Mouse (Mus musculus) forebrain, embryonic 10.5 days (tissue): ENCODE results near the gene Ncbp3. TPM values are rescaled to one million over a fixed set of nuclear protein-coding genes. Genes with fewer than 3 reads are reported as not detected.

ENCODE experiments used
- DNase-seq: peaks from one replicate; pipeline ENCODE4 v3.0.0-alpha.2; 2017; ENCODE audit warnings: low spot score; ENCODE audit errors: extremely low spot score
- H3K27ac ChIP-seq: fragments of 300-500 bp; sonication (generic); 2 replicates; pipeline ENCODE4 v1.5.1; 2016; ENCODE audit warnings: mild to moderate bottlenecking
- H3K27me3 ChIP-seq: fragments of 300-500 bp; sonication (generic); 2 replicates; pipeline ENCODE4 v1.6.1; 2016; ENCODE audit warnings: mild to moderate bottlenecking; ENCODE audit not compliant: poor library complexity, severe bottlenecking
- H3K36me3 ChIP-seq: fragments of 300-500 bp; sonication (generic); replicated peaks from 2 replicates; pipeline ENCODE4 v1.6.1; 2016; ENCODE audit warnings: mild to moderate bottlenecking, moderate library complexity
- H3K4me1 ChIP-seq: fragments of 300-500 bp; sonication (generic); 2 replicates; pipeline ENCODE4 v1.6.1; 2016
- H3K4me3 ChIP-seq: fragments of 300-500 bp; sonication (generic); 2 replicates; pipeline ENCODE4 v1.5.1; 2016; ENCODE audit warnings: mild to moderate bottlenecking, moderate library complexity
- H3K9me3 ChIP-seq: fragments of 300-500 bp; sonication (generic); 2 replicates; pipeline ENCODE4 v1.6.1; 2016; ENCODE audit warnings: mild to moderate bottlenecking, moderate library complexity
- WGBS: fragments of 180-500 bp; shearing (Covaris S2); methylation state at CpG from one replicate; pipeline ENCODE4 v1.1.7; 2016; 5-methylcytosine and 5-hydroxymethylcytosine counted together
- polyA plus RNA-seq: library from polyadenylated mRNA; unstranded; fragments of >200 nt; fragmentation: Nextera tagmentation; extraction: Ambion mirVana; gene quantifications from 2 replicates; pipeline ENCODE4 v1.2.1, GENCODE M21; 2016

The Ncbp3 gene
- polyA plus RNA-seq, 1 experiment from 2014 or later: 12.1 TPM

GRCm38 (mm10) chr11:73078615-73079014 is 31.0 kb downstream of the Ncbp3 start:
- H3K9me3 ChIP-seq: no peaks in the 10 kb centered on the region
- peaks cover 94% of the 10 kb centered on the region for H3K36me3 ChIP-seq
- H3K4me1 ChIP-seq: no peaks in the 10 kb centered on the region
- 96% methylated on average over 8 of the region's 8 CpGs for WGBS
- DNase-seq: no peak
- no peak overlapping the region for H3K4me3 ChIP-seq
- H3K27ac ChIP-seq: no peak overlapping the region
- H3K27me3 ChIP-seq: no peaks in the 10 kb centered on the region

- 87% methylated on average over 3 of the region's 3 CpGs for WGBS
- H3K4me1 ChIP-seq: no peaks in the 10 kb centered on the region
- no peak overlapping the region for H3K27ac ChIP-seq
- no peak overlapping the region for H3K4me3 ChIP-seq
- H3K9me3 ChIP-seq: no peaks in the 10 kb centered on the region
- no peak for DNase-seq
- peaks cover 94% of the 10 kb centered on the region for H3K36me3 ChIP-seq
- no peaks in the 10 kb centered on the region for H3K27me3 ChIP-seq
These were observed 32.7 kb downstream of the Ncbp3 start for GRCm38 (mm10) chr11:73080306-73080705.

- no peak overlapping the region for H3K27ac ChIP-seq
- no peaks in the 10 kb centered on the region for H3K9me3 ChIP-seq
- WGBS: 72% methylated on average over 6 of the region's 6 CpGs
- DNase-seq: no peak
- H3K4me1 ChIP-seq: peaks cover 12% of the 10 kb centered on the region
- H3K36me3 ChIP-seq: peaks cover 62% of the 10 kb centered on the region
- H3K4me3 ChIP-seq: no peak overlapping the region
- no peaks in the 10 kb centered on the region for H3K27me3 ChIP-seq
These were observed 36.7 kb downstream of the Ncbp3 start for GRCm38 (mm10) chr11:73084303-73084702.

- 92% methylated on average over 10 of the region's 10 CpGs for WGBS
- Histone ChIP-seq H3K4me3 (no peak overlapping the region), H3K36me3 (peaks cover 57% of the 10 kb centered on the region), H3K4me1 (peaks cover 12% of the 10 kb centered on the region), H3K9me3 (no peaks in the 10 kb centered on the region), H3K27me3 (no peaks in the 10 kb centered on the region), H3K27ac (no peak overlapping the region)
- DNase-seq: no peak
These were observed 37.2 kb downstream of the Ncbp3 start for GRCm38 (mm10) chr11:73084804-73085231.

GRCm38 (mm10) chr11:73085391-73085790 is 37.8 kb downstream of the Ncbp3 start:
- 82% methylated on average over 7 of the region's 7 CpGs for WGBS
- Histone ChIP-seq H3K36me3 (peaks cover 51% of the 10 kb centered on the region), H3K4me3 (no peak overlapping the region), H3K27me3 (no peaks in the 10 kb centered on the region), H3K27ac (no peak overlapping the region), H3K9me3 (no peaks in the 10 kb centered on the region), H3K4me1 (peaks cover 12% of the 10 kb centered on the region)
- DNase-seq: no peak

GRCm38 (mm10) chr11:73087700-73088480 is 40.3 kb downstream of the Ncbp3 start:
- no peaks in the 10 kb centered on the region for H3K27me3 ChIP-seq
- peaks cover 27% of the 10 kb centered on the region for H3K36me3 ChIP-seq
- no peak for DNase-seq
- peak overlapping the region; percentile 56 for H3K27ac ChIP-seq
- no peaks in the 10 kb centered on the region for H3K9me3 ChIP-seq
- H3K4me3 ChIP-seq: no peak overlapping the region
- H3K4me1 ChIP-seq: peaks cover 12% of the 10 kb centered on the region
- 71% methylated on average over 6 of the region's 6 CpGs for WGBS

- peaks cover 8% of the 10 kb centered on the region for H3K36me3 ChIP-seq
- H3K4me1 ChIP-seq: peaks cover 12% of the 10 kb centered on the region
- no peak within 1 kb of the TSS for H3K4me3 ChIP-seq
- H3K27ac ChIP-seq: no peak within 1 kb of the TSS
- H3K9me3 ChIP-seq: no peaks in the 10 kb centered on the region
- DNase-seq: no peak
- WGBS: 93% methylated on average over 4 of the region's 4 CpGs
- no peaks in the 10 kb centered on the region for H3K27me3 ChIP-seq
These were observed 42.7 kb downstream of the Ncbp3 start, which contains the start of gene Itgae for GRCm38 (mm10) chr11:73090283-73090682. Gene Itgae (plus strand): TSS chr11:73090583.

GRCm38 (mm10) chr11:73090826-73091225 is 43.2 kb downstream of the Ncbp3 start:
- WGBS: 87% methylated on average over 2 of the region's 2 CpGs
- no peaks in the 10 kb centered on the region for H3K9me3 ChIP-seq

GRCm38 (mm10) chr11:73092057-73092456 is 44.5 kb downstream of the Ncbp3 start:
- Histone ChIP-seq H3K36me3 (no peaks in the 10 kb centered on the region), H3K27ac (no peak overlapping the region), H3K4me1 (peaks cover 12% of the 10 kb centered on the region), H3K27me3 (no peaks in the 10 kb centered on the region), H3K4me3 (no peak overlapping the region), H3K9me3 (no peaks in the 10 kb centered on the region)
- WGBS: 82% methylated on average over 4 of the region's 4 CpGs
- DNase-seq: no peak

More at GRCm38 (mm10) chr11:73090826-73091225, 43.2 kb downstream of the Ncbp3 start:
- no peak overlapping the region for H3K27ac ChIP-seq
- H3K36me3 ChIP-seq: peaks cover 5% of the 10 kb centered on the region; the same call in 1 of the 2 replicates
- no peaks in the 10 kb centered on the region for H3K27me3 ChIP-seq
- peaks cover 12% of the 10 kb centered on the region for H3K4me1 ChIP-seq
- no peak for DNase-seq
- H3K4me3 ChIP-seq: no peak overlapping the region

- no peak for DNase-seq
- Histone ChIP-seq H3K27ac (no peak overlapping the region), H3K9me3 (no peaks in the 10 kb centered on the region), H3K36me3 (no peaks in the 10 kb centered on the region), H3K4me1 (peaks cover 7% of the 10 kb centered on the region), H3K4me3 (no peak overlapping the region), H3K27me3 (no peaks in the 10 kb centered on the region)
- 82% methylated on average over 7 of the region's 7 CpGs for WGBS
These were observed 45.3 kb downstream of the Ncbp3 start for GRCm38 (mm10) chr11:73092877-73093276.

GRCm38 (mm10) chr11:73094231-73094995 is 46.8 kb downstream of the Ncbp3 start:
- H3K27me3 ChIP-seq: no peaks in the 10 kb centered on the region
- H3K9me3 ChIP-seq: no peaks in the 10 kb centered on the region
- no peaks in the 10 kb centered on the region for H3K36me3 ChIP-seq
- no peaks in the 10 kb centered on the region for H3K4me1 ChIP-seq
- no peak overlapping the region for H3K27ac ChIP-seq
- 84% methylated on average over 11 of the region's 11 CpGs for WGBS
- no peak for DNase-seq
- H3K4me3 ChIP-seq: no peak overlapping the region

- H3K4me1 ChIP-seq: no peaks in the 10 kb centered on the region
- no peak overlapping the region for H3K27ac ChIP-seq
- H3K4me3 ChIP-seq: no peak overlapping the region
- DNase-seq: no peak
- no peaks in the 10 kb centered on the region for H3K36me3 ChIP-seq
- no peaks in the 10 kb centered on the region for H3K27me3 ChIP-seq
- 81% methylated on average over 5 of the region's 5 CpGs for WGBS
- no peaks in the 10 kb centered on the region for H3K9me3 ChIP-seq
These were observed 51.3 kb downstream of the Ncbp3 start for GRCm38 (mm10) chr11:73098860-73099259.
